Mouse (Mus musculus) erythroblast, embryonic 14.5 days (primary cell): ENCODE data around the gene Apeh.

ENCODE experiments used
- GATA1 ChIP-seq: IDR thresholded peaks from 2 replicates; pipeline ENCODE4 v1.6.1; 2012; ENCODE audit warnings: low read length, inconsistent platforms, mixed read lengths
- TAL1 ChIP-seq: IDR thresholded peaks from 3 replicates; pipeline ENCODE4 v1.6.1; 2012; ENCODE audit warnings: low read length, inconsistent platforms, mixed read lengths

DNA sequence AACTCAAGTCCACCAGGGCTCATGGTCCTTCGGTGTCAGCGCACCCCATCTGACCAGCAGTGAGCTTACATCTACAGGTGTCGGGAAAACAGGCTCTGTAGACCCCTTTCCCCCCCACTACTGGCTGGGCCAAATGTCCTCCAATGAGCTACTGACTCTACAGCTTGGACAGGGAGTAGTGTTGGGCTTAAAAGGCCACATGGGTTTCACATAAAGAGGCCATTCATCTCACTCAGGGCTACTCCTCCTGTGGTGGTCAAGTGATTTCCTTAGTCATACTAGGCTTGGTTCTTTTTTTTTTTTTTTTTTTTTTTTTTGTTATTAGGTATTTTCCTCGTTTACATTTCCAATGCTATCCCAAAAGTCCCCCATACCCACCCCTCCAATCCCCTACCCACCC is 29.5 kb upstream of the Apeh start:
- TF ChIP-seq TAL1 (no peak), GATA1 (no peak)
